Mouse (Mus musculus) layer of hippocampus, adult 9-11 months (tissue): Measurements from ENCODE around the gene H1foo.

Experiments
- DNase-seq: peaks from one replicate; pipeline ENCODE4 v3.0.0; 2022

H1foo gene

DNA sequence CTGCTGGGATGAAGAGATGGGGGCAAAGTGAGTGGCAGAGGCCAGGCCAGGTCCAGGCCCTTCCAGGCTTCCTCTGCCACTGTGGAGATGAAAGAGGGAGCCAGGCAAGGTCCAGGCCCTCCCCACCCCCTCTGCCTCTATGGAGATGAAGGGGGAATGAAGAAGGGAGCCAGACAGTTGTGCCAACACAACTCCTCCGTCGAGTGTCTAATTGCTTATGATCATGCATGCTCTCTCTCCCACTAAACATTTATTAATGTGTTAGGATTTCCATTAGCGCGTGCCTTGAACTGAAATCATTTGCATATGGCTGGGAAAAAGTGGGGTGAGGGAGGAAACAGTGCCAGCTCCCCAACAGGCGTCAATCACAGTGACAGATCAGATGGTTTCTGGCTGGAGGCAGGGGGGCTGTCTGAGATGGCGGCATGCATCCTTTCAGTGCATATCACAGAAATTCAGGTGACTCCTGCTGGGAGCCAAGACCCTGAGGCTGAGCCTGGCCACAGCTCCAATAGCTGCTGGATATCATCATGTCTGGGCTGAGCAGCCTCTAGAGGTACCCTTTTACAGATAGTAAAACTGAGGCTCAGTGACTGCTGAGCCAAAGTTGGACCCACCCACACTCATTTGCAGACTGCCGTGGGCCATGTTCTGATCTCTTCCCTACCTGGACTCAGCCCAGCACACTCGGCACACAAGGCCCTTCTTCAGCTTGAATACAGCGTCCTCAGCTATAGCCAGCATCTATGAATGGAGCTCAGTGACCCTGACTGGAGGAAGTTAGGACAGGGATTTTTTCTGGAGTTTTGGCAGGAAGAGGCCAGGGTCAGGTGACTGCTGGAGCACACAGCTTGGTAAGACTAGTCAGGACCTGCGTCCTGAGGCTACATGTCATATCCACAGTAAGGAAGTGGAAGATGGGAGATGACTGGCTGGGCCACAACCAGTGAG is 17.2 kb upstream of the H1foo start:
- no peak for DNase-seq

DNA sequence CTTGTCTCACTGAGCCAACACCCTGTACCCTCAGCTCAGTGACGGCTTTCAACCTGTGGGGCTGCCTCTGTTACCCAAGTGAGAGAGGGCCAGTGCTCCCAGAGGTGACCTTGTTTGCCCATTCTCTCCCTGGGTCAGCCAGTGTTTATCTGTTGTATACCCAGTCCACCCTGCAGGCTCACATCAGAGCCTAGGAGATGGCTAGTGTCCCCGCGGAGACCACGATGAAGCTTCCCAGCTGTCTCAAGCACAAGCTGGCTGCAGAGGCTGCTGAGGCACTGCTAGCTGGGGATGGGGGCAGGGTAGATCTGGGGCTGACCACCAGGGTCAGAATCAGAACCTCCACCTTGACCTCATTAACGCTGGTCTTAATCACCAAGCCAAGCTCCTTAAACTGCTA is 14.7 kb upstream of the H1foo start:
- no peak for DNase-seq

DNA sequence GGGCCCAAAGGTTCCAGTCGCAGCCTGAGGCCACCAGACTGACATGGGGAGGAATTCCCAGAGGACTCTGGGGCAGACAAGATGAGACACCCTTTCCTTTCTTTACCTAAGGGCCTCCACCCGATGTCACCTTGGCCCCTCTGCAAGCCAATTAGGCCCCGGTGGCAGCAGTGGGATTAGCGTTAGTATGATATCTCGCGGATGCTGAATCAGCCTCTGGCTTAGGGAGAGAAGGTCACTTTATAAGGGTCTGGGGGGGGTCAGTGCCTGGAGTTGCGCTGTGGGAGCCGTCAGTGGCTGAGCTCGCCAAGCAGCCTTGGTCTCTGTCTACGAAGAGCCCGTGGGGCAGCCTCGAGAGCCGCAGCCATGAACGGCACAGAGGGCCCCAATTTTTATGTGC is 13.1 kb upstream of the H1foo start, which contains the start of gene Rho:
Rho (plus strand) TSS at position 110 of the 400 bp plus-strand sequence.
- DNase-seq: no peak

DNA sequence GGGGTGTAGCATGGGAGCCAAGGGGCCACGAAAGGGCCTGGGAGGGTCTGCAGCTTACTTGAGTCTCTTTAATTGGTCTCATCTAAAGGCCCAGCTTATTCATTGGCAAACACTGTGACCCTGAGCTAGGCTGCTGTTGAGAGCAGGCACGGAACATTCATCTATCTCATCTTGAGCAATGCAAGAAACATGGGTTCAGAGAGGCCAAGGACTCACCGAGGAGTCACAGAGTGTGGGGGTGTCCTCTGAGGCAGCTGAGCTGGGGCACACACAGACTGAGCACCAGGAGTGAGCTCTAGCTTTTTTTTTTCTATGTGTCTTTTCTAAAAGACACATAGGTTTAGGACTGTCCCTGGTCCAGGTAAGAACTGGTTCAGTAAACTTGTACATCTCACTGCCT is 12.3 kb upstream of the H1foo start:
- DNase-seq: no peak

DNA sequence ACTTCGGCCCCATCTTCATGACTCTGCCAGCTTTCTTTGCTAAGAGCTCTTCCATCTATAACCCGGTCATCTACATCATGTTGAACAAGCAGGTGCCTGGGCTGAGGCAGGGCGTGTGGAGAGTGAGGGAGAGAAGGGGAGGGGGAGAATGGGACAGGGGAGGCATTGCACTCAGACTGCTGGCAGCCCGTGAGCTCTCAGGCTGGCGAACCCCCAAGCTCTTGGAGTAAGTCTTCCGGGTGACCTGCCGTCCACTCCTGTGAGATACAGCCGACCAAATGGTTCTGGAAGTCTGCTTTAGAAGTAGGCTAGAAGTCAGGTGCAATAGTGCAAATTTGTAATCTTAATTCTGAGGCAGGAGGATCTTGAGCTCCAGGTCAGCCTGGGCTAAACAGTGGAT is 9.2 kb upstream of the H1foo start:
- no peak for DNase-seq

DNA sequence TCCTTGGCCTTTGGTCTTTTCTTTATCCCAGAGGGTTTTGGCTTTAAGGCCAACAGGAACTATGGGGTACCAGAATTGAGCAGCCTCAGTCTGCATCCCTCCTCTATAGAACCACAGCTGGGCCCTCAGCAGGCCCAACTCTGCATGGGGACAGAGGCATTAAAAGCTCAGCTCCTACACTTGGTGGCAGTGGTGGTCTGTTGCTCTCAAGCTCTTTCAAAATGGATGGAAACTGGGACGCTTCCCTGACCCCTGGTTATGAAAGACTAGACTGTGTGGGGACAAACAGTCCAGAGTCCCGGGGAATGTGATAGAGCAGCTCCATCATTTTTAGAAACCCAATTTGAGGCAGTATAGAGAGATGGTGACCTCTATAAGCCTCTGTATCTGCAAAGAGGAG is 6.7 kb upstream of the H1foo start:
- DNase-seq: no peak

DNA sequence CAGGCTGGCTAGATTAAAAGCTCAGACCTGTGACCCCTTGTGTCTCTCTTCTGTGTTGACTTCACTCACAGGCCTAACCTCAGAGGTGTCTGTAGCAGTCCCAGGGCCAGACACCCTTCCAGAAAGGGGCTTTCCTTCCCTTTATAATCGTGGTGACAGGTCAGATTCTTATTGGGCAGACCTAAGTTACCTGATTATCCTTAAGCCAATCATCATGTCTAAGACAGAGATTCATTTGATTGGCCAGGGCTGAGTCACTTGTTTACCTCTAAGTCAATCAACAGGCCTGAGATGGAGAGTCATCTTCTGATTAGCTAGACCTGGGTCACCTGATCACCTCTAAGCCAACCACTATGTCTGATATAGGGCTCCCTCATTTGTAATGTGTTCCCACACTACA is 5.9 kb upstream of the H1foo start:
- no peak for DNase-seq

DNA sequence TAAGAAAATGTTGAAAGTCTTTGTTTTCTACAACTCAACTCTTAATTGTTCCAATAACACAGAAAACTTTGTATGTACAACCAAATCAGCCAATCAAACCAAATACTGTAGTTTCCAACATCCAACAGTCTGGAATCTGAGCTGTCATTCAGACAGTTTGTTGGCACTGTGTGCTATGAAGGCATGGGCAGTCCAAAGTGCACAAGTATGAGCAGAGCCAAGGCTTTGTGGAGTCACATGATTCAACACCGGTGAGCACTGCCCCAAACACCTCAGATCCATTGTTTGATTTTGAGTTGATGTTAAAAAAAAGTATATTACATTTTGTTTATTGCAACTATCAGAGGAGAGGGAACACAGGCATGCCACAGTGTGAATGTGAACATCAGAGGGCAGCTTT is 4.1 kb upstream of the H1foo start:
- DNase-seq: no peak

DNA sequence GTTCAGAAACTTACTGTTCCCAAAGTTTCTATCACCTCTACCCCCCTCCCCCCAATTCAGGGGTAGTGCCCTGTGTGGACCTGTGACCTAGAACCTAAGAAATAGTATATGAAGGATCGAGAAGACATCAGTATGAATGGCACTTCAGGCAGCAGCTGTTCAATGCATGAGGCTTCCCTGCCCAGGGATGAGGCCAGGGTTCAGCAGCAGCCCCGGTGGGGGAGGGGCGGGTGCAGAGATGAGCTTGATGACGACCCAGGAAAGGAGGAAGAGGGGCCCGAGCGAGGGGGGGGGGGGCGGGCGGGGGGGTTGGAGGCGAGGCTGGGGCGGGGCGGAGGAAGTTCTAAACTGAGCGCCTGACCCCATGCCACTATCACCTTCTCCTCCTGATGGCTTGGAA is 3.6 kb upstream of the H1foo start:
- DNase-seq: no peak

DNA sequence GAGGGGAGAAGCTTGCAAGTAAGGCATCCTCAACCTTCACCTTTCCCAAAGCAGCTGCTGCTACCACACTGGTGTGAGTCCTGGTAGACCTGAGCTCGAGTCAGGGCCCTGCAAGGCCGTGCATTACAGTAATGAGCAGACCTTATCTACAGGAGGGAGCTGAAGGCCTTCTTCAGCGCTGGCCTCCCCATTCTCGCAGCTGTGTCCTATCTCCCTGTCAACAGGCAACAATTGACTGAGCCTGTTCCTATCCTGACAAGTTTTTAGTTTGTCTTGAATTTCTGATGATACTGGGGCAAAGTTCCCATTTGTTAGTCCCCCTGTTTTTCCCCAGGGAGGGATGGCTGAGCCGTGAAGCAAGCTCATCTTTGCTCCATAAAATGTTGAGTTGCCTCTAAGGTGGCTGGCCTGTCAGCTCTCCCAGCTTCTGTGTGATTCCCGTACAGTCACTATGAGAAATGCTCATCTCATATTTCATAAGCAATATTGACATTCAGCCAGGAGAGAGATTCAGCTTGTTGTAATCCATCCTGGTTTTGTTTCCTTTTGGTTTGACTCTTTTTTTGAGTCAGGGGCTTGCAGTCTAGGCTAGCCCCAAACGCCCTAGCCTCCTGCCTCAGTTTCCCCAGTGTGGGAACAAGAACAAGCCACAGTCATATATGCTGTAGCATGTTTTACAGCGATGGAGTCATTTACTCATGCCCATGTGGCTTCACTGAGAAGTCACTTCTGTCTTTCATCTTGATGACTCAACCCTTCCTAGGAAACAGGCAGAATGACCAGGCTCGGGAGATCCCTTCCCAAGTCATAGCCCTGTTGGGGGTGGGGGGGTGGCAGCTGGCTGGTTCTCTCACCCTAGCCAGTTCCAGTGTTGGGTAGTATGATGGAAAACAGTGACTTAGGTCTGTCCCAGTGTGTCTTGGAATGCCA is 975 bp upstream of the H1foo start:
- DNase-seq: no peak

DNA sequence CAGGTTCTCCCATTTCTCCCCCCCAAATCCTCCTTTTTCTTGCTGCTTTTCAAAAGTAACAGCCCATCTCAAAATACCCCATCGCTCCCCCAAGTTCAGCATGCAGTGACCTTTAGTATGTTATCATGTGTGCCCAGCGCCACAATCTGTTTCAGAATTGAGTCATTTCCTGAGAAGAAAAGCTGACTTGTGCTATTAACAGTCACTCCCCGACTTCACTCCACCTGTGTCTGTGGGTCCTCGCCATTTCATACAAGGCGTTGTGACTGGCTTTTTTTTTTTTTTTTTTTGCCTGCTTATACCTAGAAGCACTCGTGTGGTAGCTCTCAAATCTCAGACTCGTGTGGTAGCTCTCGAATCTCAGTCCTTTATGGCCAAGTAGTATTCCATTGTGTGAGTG is 895 bp downstream of the H1foo start:
- no peak for DNase-seq

DNA sequence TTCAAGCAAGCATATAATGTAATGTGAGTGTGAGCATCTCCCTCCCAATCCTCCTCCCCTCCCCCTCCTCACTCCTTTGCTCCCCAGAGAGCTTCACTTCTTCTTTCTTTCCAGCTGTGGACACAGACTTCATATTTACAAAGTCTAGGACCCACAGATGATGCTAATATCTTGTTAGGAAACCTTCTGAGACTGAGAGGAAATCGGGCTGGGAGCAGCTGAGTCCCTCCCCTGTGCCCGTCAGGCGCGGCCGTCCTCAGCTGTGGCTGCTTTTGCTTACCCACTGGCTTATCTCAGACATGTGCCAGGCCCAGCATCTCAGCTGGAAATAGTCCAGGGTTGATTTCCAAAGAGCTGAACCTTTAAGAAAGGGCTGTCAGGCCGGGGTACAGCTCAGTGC is 1.7 kb downstream of the H1foo start:
- no peak for DNase-seq

DNA sequence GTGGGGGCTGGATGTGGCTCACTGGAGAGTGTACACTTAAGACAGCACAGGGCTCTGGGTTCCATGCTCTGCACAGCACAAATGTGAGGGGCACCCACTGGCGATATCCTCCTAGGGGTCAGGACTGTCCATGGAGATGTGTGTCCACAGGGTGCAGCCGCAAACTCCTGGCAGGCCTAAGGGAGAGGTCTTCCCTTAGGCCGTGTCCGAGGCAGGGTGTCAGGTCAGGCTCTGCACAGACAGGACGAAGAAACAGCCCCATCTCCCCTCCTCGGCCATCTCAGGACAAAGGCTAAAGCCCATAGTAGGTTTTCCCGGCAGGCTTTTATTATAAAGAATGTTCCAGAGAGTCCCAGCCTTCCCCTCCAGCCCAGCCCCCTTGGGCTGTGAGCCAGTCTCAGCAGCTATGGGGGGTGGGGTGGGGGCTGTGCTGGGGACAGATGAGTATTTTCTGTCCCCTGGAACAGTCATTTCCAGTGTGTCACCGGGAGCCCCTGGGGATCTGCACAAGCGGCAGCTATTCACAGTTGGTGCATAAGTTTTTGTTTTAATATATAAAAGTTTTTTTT is 9.9 kb downstream of the H1foo start:
- DNase-seq: no peak

DNA sequence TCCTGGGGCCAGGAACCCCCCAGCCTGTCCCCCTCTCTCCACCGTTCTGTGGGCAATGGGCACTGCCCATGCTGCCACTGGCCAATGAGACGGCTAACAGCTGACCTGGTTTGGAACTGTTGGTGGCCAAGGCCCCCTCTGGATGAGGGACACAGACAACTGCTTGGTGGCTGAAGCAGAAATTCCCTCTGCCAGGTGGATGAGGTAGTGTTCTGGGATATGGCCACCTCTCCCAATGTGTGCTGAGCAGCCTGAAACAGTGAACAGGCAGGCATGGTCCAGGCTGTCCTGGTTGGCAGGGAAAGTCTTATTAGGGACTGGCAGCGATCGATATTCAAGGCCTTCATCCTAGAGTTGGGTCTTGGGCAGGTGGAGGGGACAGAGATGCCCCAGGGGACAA is 10.4 kb downstream of the H1foo start:
- no peak for DNase-seq

DNA sequence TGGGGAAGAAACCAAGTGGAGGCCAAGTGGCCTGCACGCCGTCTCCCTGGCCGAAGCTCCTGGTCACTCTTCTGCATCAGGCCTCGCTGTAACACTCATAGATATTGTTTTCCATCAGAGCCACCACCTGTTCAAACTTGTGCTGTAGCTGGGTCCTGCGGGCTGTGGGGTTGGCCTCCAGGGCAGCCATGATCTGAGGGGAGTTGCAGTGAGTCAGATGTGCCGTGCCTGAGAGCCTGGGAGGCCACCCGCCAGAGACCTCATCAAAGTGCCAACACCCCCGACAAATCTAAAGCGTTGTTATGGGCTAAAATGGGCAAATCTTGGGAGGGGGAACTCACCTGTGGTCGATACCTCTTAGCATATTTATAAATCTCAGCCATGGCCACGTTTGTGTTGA is 10.9 kb downstream of the H1foo start:
- DNase-seq: no peak

DNA sequence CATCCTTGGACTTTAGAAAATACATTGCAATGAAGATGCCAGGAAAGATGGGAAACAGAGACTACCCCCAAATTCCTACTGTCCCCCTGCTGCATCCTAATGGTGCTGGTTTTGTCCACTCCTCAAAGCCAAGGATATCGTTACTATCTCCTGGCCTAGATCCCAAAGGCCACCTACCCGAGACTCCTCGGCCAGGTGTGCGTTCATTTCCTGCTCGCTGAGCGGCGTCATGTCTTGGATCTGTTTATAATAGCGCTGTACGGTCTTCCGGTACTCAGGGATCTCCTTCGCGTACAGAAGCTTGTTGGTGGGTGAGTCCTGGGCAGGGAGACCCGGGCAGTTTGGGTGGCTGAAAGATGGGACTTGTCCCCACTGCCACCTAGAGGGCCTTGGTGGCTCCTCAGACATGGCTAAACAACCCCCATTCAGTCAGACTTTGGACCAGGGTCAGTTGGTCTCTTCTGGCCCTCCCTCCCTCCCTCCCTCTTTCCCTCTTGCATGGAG is 11.7 kb downstream of the H1foo start:
- DNase-seq: no peak

DNA sequence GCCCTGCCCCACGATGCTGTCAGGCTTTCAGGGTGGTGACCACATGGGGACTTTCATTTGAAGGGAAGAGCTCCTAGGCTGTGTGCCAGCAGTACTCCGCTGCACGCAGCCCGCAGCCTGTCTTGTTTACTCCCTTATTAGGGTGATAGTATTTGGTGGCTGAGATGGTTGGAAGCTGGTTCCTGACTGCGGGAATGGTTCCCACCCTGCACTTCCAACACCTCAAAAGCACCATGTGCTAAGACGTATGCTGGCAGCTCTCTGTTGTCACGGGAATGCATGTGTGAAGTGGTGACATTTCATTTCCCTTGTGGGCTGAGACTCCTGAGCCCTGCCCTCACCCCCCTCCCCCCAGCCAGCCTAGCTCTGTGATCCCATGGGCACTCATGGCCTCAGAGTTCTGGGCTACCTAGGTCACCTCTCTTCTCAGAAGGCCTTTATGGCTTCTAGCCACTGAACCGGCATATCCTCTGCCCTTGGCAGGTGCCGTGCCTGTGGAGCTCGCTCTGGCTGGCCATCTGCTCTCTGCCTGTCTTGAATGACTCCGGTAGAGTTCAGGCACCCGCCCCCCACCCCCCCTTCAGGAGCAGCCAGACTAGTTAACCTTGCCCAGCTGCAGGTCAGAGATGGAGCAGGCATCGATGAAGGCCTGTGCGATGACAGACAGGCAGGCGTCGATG is 12.3 kb downstream of the H1foo start:
- peak; percentile 43 for DNase-seq

DNA sequence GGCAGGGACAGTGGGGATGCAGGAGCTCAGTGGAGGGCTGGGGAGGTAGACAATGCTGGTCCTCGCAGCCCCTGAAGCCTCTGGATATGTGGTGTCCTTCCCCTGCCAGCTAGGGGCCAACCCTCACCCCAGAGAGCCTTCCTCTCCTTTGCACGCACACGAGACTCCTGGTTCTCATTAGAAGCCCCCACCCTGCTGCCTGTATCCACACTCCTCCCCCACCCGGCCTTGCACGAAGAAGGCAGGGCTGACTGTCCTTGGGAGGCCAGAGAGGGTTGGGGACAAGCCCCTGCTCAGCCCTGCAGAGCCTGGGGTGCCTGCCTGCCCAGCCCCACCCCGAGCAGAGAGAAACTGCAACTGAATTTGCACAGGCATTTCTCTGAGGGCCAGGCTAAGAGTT is 12.9 kb downstream of the H1foo start:
- no peak for DNase-seq

DNA sequence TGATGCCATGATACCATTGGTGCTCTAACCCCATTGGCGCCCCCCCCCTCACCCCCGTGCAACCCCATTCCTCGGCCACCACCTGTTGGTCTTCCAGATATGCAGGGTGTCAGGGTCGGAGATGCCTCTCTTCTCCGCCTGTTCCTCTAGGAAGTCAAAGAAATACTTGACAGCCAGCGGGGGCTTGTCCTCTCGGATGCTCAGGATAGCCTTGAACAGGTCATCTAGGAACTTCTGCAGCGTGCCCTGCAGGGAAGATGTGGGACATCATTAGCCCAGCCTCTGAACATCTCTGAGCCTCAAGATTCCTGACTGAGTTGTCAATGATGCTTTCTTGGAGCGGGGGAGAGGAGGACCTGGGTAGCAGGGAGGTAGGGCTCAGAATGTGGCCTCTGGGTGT is 13.7 kb downstream of the H1foo start:
- no peak for DNase-seq

DNA sequence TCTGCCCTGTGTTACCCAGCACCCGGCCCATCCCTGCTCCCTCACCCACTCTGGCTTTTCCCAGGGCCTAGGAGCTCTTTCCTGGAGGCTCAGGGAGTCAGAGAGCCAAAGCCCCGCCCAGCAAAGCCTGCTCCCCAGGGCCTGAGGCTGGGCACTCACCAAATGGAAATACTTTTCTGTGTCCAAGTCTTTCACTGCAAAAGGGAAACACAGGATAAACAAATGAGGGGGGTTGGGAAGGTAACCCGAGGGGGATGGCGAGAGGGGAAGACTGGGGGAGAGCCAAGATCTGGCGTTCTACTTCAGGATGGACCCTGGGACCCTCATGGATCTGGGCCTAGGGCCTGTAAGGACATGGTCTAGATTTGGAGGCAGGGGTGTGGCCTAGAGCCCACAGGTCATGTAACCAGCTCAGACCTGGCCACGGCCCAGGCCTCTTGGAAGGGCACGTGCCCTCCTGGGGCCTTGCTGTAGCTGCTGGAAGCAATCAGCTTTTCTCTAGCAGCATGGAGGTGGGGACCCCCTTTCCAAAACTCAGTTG is 14.5 kb downstream of the H1foo start:
- no peak for DNase-seq

DNA sequence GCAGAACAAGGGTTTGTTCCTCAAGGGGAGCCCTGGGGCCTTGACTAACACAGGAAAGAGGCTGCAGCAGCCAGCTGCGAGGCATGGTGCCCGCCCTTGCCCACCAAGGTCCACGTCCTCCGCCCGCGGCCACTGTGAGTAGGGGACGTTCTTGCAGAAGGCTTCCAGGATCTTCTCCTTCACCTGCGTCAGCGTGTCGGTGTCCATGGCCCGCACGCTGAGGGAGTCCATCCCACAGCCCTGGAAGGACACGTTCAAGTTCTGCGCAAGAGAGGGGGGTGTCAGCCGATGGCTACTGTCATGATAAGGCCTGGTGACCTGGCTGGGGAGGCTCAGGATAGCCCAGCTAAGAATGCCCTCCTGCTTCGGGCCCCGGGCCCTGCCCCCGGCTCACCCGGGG is 15.6 kb downstream of the H1foo start:
- no peak for DNase-seq

DNA sequence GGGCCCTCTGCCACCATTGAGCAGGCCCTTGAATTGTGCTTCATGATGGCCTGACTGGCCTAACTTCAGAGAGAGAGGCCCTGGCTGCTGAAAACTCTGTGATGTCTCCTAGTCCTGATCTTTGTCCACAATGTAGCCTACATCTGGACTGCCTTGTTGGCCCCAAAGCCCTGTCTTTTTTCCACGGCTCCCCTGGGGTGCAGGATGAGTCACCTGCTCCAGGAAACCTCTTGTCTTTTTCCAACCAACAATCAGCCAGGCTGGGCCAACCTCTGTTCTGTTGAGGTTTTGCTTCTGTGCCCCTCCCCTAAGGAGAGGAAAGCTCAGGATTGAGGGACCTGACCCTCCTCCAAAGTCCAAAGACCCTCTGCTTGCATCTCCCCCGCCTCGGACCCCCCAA is 17.0 kb downstream of the H1foo start:
- DNase-seq: no peak
